Mouse (Mus musculus): ENCODE results near the gene Tmem232. TPM values are rescaled to one million over a fixed set of nuclear protein-coding genes. Genes with fewer than 3 reads are reported as not detected.
"Not testable (repeated sequence)": the region's sequence is repeated elsewhere in the genome, so short reads cannot be mapped to it uniquely, and the experiment has no call there.

Tmem232 gene
- total RNA-seq, 2 experiments from 2014 or later: 1.2 to 1.4 TPM

- no peak for DNase-seq (ENCODE audit: low spot score in 2 of 2)
These were observed 290.3 kb downstream of the Tmem232 start for GRCm38 (mm10) chr17:65250261-65250660.

GRCm38 (mm10) chr17:65243716-65244115 is 296.9 kb downstream of the Tmem232 start:
- DNase-seq (ENCODE audit: low spot score in 2 of 2): no peak

- DNase-seq (ENCODE audit: low spot score in 2 of 2): no peak
These were observed 315.1 kb downstream of the Tmem232 start for GRCm38 (mm10) chr17:65225347-65225916.

- DNase-seq (ENCODE audit: low spot score in 2 of 2): not testable (repeated sequence)
These were observed 318.9 kb downstream of the Tmem232 start for GRCm38 (mm10) chr17:65221687-65222086.

Small RNAs within 50 kb of the gene (microRNA-seq; reads per million reads assigned to microRNA genes)
- 0 reads per million in 2 experiments for gene Gm25731

Other genes with a start within 250 kb of the Tmem232 start
- 100 to 1,000 TPM; 150 to 156 TPM for gene Vapa, start 72.8 kb upstream of the Tmem232 start, total RNA-seq (2021)
- under 1 TPM in 1 of 2 experiments, not detected in 1; 0.36 TPM for gene Txndc2, start 101.4 kb upstream of the Tmem232 start, total RNA-seq (2021)
- gene Rab31, start 232.0 kb upstream of the Tmem232 start, total RNA-seq (2021): 10 to 100 TPM; 64.9 to 72.1 TPM
- gene Ppp4r1, start 241.8 kb upstream of the Tmem232 start, total RNA-seq (2021): 10 to 100 TPM; 39.0 to 40.4 TPM

Measured in layer of hippocampus, postnatal 14 days (tissue).